Mouse (Mus musculus) kidney, postnatal 0 days (tissue): Measurements from ENCODE around the gene Olfr145. TPM values are rescaled to one million over a fixed set of nuclear protein-coding genes. Genes with fewer than 3 reads are reported as not detected.

Experiments used
- ATAC-seq: fragments of 200-750 bp; cut with Nextera tagmentation; replicated peaks from 2 replicates; pipeline ENCODE4 v1.8.0; 2017; ENCODE audit warnings: low read depth, moderate number of reproducible peaks, moderate TSS enrichment, moderate library complexity; ENCODE audit not compliant: low FRiP score
- DNase-seq: peaks from one replicate; pipeline ENCODE4 v3.0.0-alpha.2; 2016; ENCODE audit warnings: low spot score
- H3K27ac ChIP-seq: fragments of 300-500 bp; sonication (generic); 2 replicates; pipeline ENCODE4 v1.5.1; 2014; ENCODE audit warnings: mild to moderate bottlenecking
- H3K27me3 ChIP-seq: fragments of 300-500 bp; sonication (generic); 2 replicates; pipeline ENCODE4 v1.6.1; 2014; ENCODE audit warnings: low read length, mixed read lengths; ENCODE audit not compliant: insufficient read depth
- H3K36me3 ChIP-seq: fragments of 300-500 bp; sonication (generic); 2 replicates; pipeline ENCODE4 v1.6.1; 2014; ENCODE audit warnings: low read length, mixed read lengths; ENCODE audit not compliant: insufficient read depth
- H3K4me1 ChIP-seq: fragments of 300-500 bp; sonication (generic); replicated peaks from 2 replicates; pipeline ENCODE4 v1.6.1; 2014; ENCODE audit warnings: antibody characterized with exemption, low read length, mixed read lengths; ENCODE audit not compliant: insufficient read depth
- H3K4me2 ChIP-seq: fragments of 300-500 bp; sonication (generic); 2 replicates; pipeline ENCODE4 v1.6.1; 2014; ENCODE audit warnings: mild to moderate bottlenecking, low read length, moderate library complexity, mixed read lengths
- H3K4me3 ChIP-seq: fragments of 300-500 bp; sonication (generic); replicated peaks from 2 replicates; pipeline ENCODE4 v1.5.1; 2014; ENCODE audit warnings: low read depth, low read length
- H3K9ac ChIP-seq: fragments of 300-500 bp; sonication (generic); 2 replicates; pipeline ENCODE4 v1.6.1; 2014; ENCODE audit warnings: low read depth, low read length
- H3K9me3 ChIP-seq: fragments of 300-500 bp; sonication (generic); replicated peaks from 2 replicates; pipeline ENCODE4 v1.6.1; 2016; ENCODE audit warnings: low read length, inconsistent platforms, mixed read lengths
- CTCF ChIP-seq: IDR thresholded peaks from 2 replicates; pipeline ENCODE4 v1.5.1; 2016; ENCODE audit warnings: antibody characterized with exemption, low read depth, mild to moderate bottlenecking, moderate library complexity
- WGBS: fragments of 180-500 bp; shearing (Covaris S2); extraction: QIAGEN DNeasy Blood & Tissue Kit; methylation state at CpG from one replicate; pipeline ENCODE4 v1.1.7; 2014; 5-methylcytosine and 5-hydroxymethylcytosine counted together
- polyA plus RNA-seq: library from polyadenylated mRNA; unstranded; fragments of >200 nt; fragmentation: Nextera tagmentation; extraction: Ambion mirVana; gene quantifications from 2 replicates; pipeline ENCODE4 v1.2.1, GENCODE M21; 2015

Olfr145 gene
- polyA plus RNA-seq, 1 experiment from 2014 or later = not detected

DNA sequence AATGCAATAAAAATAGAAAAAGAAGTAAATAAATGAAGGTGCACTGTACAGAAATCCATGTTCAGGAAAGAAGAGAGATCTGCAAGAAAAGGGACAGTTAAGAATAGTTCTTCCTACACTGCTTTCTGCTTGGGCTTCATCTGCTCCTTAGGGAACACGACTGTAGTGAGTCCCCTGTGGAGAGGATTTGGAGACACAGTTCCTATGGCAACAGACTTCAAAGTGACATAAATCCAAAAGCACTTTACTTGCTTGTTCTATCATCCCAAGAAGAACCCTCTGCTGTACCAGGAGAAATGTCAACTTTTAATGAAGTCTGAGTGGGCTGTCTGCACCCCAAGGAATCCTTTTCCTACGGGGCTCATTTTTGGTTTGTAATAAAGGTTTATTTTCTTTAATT is 5.6 kb upstream of the Olfr145 start:
- Histone ChIP-seq H3K4me3 (no peak overlapping the region), H3K27me3 (no peaks in the 10 kb centered on the region)
- ATAC-seq = no peak

DNA sequence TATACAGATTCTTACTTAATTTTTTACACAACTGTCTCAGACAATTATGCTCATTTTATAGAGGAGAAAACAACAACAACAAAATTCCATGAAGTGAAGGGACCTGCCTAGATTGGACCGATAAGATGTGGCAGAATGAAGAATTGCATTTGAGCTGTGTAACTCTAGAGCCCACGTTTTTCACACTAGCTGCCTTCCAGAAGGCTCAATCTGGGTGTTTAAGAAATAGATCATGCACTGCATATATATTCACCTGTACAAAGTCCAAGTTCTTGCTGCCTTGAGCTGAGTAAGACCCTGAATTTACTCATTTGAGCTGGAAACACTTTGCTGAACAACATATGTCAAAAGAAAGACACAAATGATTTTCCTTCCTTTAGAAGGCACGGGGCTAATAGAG is 9.0 kb downstream of the Olfr145 start:
- Histone ChIP-seq H3K4me1 (no peaks in the 10 kb centered on the region), H3K36me3 (no peaks in the 10 kb centered on the region), H3K9ac (no peak overlapping the region), H3K9me3 (no peaks in the 10 kb centered on the region), H3K27me3 (no peaks in the 10 kb centered on the region), H3K4me2 (no peak overlapping the region), H3K4me3 (no peak overlapping the region), H3K27ac (no peak overlapping the region)
- TF ChIP-seq CTCF = no peak
- 67% methylated on average over 3 of the region's 3 CpGs for WGBS
- no peak for DNase-seq
- ATAC-seq = no peak

More for the DNA sequence above, 5.6 kb upstream of the Olfr145 start:
- 23% methylated on average over 2 of the region's 2 CpGs for WGBS
- no peak overlapping the region for H3K27ac ChIP-seq
- H3K4me2 ChIP-seq = no peak overlapping the region
- no peaks in the 10 kb centered on the region for H3K36me3 ChIP-seq
- no peak for DNase-seq
- TF ChIP-seq CTCF = no peak
- H3K9ac ChIP-seq = no peak overlapping the region
- no peaks in the 10 kb centered on the region for H3K9me3 ChIP-seq
- H3K4me1 ChIP-seq = no peaks in the 10 kb centered on the region

- no peaks in the 10 kb centered on the region for H3K36me3 ChIP-seq
- H3K9me3 ChIP-seq = no peaks in the 10 kb centered on the region
- no peaks in the 10 kb centered on the region for H3K4me1 ChIP-seq
- H3K4me3 ChIP-seq = no peak within 1 kb of the TSS
- DNase-seq (no peak), ATAC-seq (no peak)
- no peak for TF ChIP-seq CTCF
- no peak within 1 kb of the TSS for H3K4me2 ChIP-seq
- no peaks in the 10 kb centered on the region for H3K27me3 ChIP-seq
- no peak within 1 kb of the TSS for H3K9ac ChIP-seq
- no peak within 1 kb of the TSS for H3K27ac ChIP-seq
- WGBS = 73% methylated on average over 2 of the region's 2 CpGs
Measured at GRCm38 (mm10) chr9:37917540-37917939, 21.0 kb downstream of the Olfr145 start, which contains the start of gene Olfr878. Gene Olfr878, plus strand, starts transcription at chr9:37917840.

- H3K4me2 ChIP-seq = no peak overlapping the region
- 61% methylated on average over 1 of the region's 1 CpGs for WGBS
- no peak overlapping the region for H3K4me3 ChIP-seq
- ATAC-seq (no peak), DNase-seq (no peak)
- no peaks in the 10 kb centered on the region for H3K27me3 ChIP-seq
- no peaks in the 10 kb centered on the region for H3K4me1 ChIP-seq
- H3K9me3 ChIP-seq = no peaks in the 10 kb centered on the region
- H3K9ac ChIP-seq = no peak overlapping the region
- no peaks in the 10 kb centered on the region for H3K36me3 ChIP-seq
- no peak for TF ChIP-seq CTCF
- no peak overlapping the region for H3K27ac ChIP-seq
Measured at GRCm38 (mm10) chr9:37918018-37918417, 21.5 kb downstream of the Olfr145 start.

DNA sequence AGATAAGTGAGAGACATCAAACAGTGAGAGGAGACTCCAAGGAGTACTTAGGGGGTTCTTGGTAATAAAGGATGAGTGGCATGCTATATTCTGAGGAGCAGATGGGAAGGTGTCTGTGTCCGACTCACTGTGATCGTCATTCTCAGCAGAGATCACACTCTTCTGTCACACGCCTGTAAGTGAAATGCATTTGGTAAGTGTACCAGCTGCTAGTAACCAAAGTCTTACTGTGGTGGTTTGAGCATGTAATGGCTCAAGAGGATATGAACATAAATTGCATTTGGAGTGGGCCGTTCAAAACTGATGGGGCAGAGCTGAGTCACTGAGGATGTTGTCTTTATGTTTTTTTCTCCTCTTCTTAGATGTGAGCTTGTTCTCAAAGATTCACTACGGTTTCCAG is 27.7 kb downstream of the Olfr145 start:
- DNase-seq (no peak), ATAC-seq (no peak)
- Histone ChIP-seq H3K4me1 (no peaks in the 10 kb centered on the region), H3K27me3 (no peaks in the 10 kb centered on the region), H3K9me3 (no peaks in the 10 kb centered on the region), H3K27ac (no peak overlapping the region), H3K9ac (no peak overlapping the region), H3K36me3 (no peaks in the 10 kb centered on the region), H3K4me2 (no peak overlapping the region), H3K4me3 (no peak overlapping the region)
- 61% methylated on average over 5 of the region's 5 CpGs for WGBS
- no peak for TF ChIP-seq CTCF

- H3K4me1 ChIP-seq = no peaks in the 10 kb centered on the region
- no peak overlapping the region for H3K27ac ChIP-seq
- no peak for DNase-seq
- no peaks in the 10 kb centered on the region for H3K9me3 ChIP-seq
- ATAC-seq = no peak
- no peak overlapping the region for H3K9ac ChIP-seq
- no peak overlapping the region for H3K4me3 ChIP-seq
- no peak for TF ChIP-seq CTCF
- no peaks in the 10 kb centered on the region for H3K27me3 ChIP-seq
- 40% methylated on average over 2 of the region's 2 CpGs for WGBS
- H3K36me3 ChIP-seq = no peaks in the 10 kb centered on the region
- no peak overlapping the region for H3K4me2 ChIP-seq
Measured at GRCm38 (mm10) chr9:37925445-37925844, 28.9 kb downstream of the Olfr145 start.
